In genomic region chr9:52940964-52941636, GRCm38 (mm10) we compare ENCODE assay signal across 8 mouse cellular contexts.
A peak's percentile ranks its signal among the peaks of the same experiment; 100 is the strongest.
DNase-seq lines count a peak whose midpoint lies in the region; ATAC-seq and TF ChIP-seq lines count a peak whose summit lies in the region.

No protein-coding gene starts in this region.

- 33% methylated on average over 11 of the region's 11 CpGs for WGBS in heart, embryonic 13.5 days
- WGBS in heart, embryonic 11.5 days (ENCODE audit: insufficient replicate concordance): 37% methylated on average over 11 of the region's 11 CpGs
- 14% methylated on average over 11 of the region's 11 CpGs for WGBS in forebrain, embryonic 15.5 days
- WGBS in thymus, adult 2 months: 73% methylated on average over 11 of the region's 11 CpGs

- peaks cover 23% of the 10 kb centered on the region for H3K4me1 ChIP-seq in heart, embryonic 13.5 days
- peaks cover 8% of the 10 kb centered on the region for H3K4me1 ChIP-seq in heart, embryonic 11.5 days (ENCODE audit: control insufficient read depth, insufficient read depth, low read length)
- peaks cover 21% of the 10 kb centered on the region for H3K4me1 ChIP-seq in forebrain, embryonic 15.5 days
- H3K4me1 ChIP-seq in thymus, adult 2 months (replicated peaks; ENCODE audit: control insufficient read depth, insufficient read depth, low read length): no peaks in the 10 kb centered on the region

- H3K9ac ChIP-seq in heart, embryonic 13.5 days: no peak overlapping the region
- H3K9ac ChIP-seq in heart, embryonic 11.5 days (ENCODE audit: low read depth, low read length): no peak overlapping the region
- H3K9ac ChIP-seq in forebrain, embryonic 15.5 days (replicated peaks): no peak overlapping the region

- H3K27me3 ChIP-seq in heart, embryonic 13.5 days (replicated peaks): no peaks in the 10 kb centered on the region
- no peaks in the 10 kb centered on the region for H3K27me3 ChIP-seq in heart, embryonic 11.5 days (ENCODE audit: control insufficient read depth, insufficient read depth, low read length)
- H3K27me3 ChIP-seq in forebrain, embryonic 15.5 days: no peaks in the 10 kb centered on the region
- H3K27me3 ChIP-seq in thymus, adult 2 months (ENCODE audit: control insufficient read depth, insufficient read depth, low read length): no peaks in the 10 kb centered on the region

- H3K36me3 ChIP-seq in heart, embryonic 13.5 days: no peaks in the 10 kb centered on the region
- no peaks in the 10 kb centered on the region for H3K36me3 ChIP-seq in heart, embryonic 11.5 days (ENCODE audit: control insufficient read depth, insufficient read depth, low read length)
- H3K36me3 ChIP-seq in forebrain, embryonic 15.5 days: no peaks in the 10 kb centered on the region
- H3K36me3 ChIP-seq in thymus, adult 2 months (ENCODE audit: control insufficient read depth, insufficient read depth, low read length): no peaks in the 10 kb centered on the region

- H3K9me3 ChIP-seq in heart, embryonic 13.5 days: no peaks in the 10 kb centered on the region
- H3K9me3 ChIP-seq in heart, embryonic 11.5 days (replicated peaks; ENCODE audit: control insufficient read depth, low read length): no peaks in the 10 kb centered on the region
- no peaks in the 10 kb centered on the region for H3K9me3 ChIP-seq in forebrain, embryonic 15.5 days

- ATAC-seq in heart, embryonic 13.5 days (ENCODE audit: extremely low read depth, insufficient number of reproducible peaks, low FRiP score, low TSS enrichment): no peak
- ATAC-seq in heart, embryonic 11.5 days (replicated peaks; ENCODE audit: insufficient number of reproducible peaks, low FRiP score, low TSS enrichment): no peak
- peak; percentile 90 for ATAC-seq in forebrain, embryonic 15.5 days (replicated peaks)

- no peak for TF ChIP-seq CTCF in thymus, adult 2 months (IDR thresholded peaks at IDR 0.05; ENCODE audit: borderline replicate concordance, control insufficient read depth, extremely low read depth, insufficient read depth, low read length, poor library complexity)

- no peak for TF ChIP-seq POLR2A in thymus, adult 2 months (IDR thresholded peaks at IDR 0.05; ENCODE audit: control insufficient read depth, extremely low read depth, insufficient read depth, low read length, poor library complexity)

- no peak overlapping the region for H3K4me3 ChIP-seq in heart, embryonic 13.5 days
- no peak overlapping the region for H3K4me3 ChIP-seq in heart, embryonic 11.5 days (ENCODE audit: low read depth, low read length)
- H3K4me3 ChIP-seq in forebrain, embryonic 15.5 days: no peak overlapping the region
- no peak overlapping the region for H3K4me3 ChIP-seq in thymus, adult 2 months (ENCODE audit: control insufficient read depth, insufficient read depth, low read length)

- peak; percentile 47 for DNase-seq in adrenal gland, postnatal 14 days
- DNase-seq in lung, postnatal 10 days: peak; percentile 45
- no peak for DNase-seq in thymus, adult 2 months
- DNase-seq in frontal cortex, postnatal 14 days (ENCODE audit: low spot score in 2 of 2): no peak
- no peak for DNase-seq in spleen, adult 12 weeks (ENCODE audit: low spot score)

- H3K27ac ChIP-seq in heart, embryonic 13.5 days (replicated peaks): no peak overlapping the region
- H3K27ac ChIP-seq in heart, embryonic 11.5 days (ENCODE audit: low read depth, low read length): no peak overlapping the region
- H3K27ac ChIP-seq in forebrain, embryonic 15.5 days (replicated peaks): peak overlapping the region; percentile 71
- H3K27ac ChIP-seq in thymus, adult 2 months (ENCODE audit: control insufficient read depth, insufficient read depth, low read length): no peak overlapping the region

- peak overlapping the region; percentile 42 for H3K4me2 ChIP-seq in heart, embryonic 13.5 days
- no peak overlapping the region for H3K4me2 ChIP-seq in heart, embryonic 11.5 days
- peak overlapping the region; percentile 6; the same call in 1 of the 2 replicates for H3K4me2 ChIP-seq in forebrain, embryonic 15.5 days (replicated peaks)

Comparison
In these comparisons a context has a peak if more than half of its experiments do, and no peak if none do; other contexts are left out.
1. DNase-seq: peak in adrenal gland, postnatal 14 days (single experiment) and lung, postnatal 10 days (single experiment); none in thymus, adult 2 months (single experiment), frontal cortex, postnatal 14 days (0 of 2) and spleen, adult 12 weeks (single experiment).